Mouse (Mus musculus): ENCODE measurements around the gene Msh4.

Msh4 gene

DNA sequence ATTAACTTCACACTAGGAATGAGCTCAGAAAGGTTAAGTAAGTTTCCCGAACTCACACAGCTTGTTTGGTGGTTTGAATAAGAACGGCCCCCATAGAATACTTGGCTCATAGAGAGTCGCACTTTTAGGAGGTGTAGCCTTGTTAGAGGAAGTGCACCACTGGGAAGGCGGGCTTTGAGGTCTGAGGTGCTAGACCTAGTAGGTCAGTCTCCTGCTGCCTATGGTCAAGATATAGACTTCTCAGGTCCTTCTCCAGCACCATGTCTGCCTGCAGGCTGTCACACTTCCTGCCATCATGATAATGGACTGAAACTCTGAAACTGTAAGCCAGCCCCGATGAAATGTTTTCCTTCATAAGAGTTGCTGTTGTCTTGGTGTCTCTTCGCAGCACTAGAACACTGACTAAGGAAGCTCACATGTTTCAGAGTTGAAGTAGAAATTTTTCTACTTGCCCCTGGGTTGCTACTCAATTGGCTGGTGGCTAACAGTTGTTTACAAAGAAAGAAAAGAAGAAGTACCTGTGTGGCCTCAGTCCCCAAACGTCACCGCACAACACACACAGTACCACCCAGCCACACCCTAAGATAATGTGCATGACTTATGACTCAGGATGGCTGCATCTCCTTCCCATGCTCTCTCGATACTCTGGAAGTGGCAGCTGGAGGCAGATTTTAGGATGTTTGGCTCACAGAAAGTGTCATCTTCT lies 98.3 kb downstream of the Msh4 start:
- DNase-seq: no peak
